Mouse (Mus musculus) inflammation-experienced regulatory T-cells (primary cell): ENCODE results near the gene 1700003F12Rik. TPM values are rescaled to one million over a fixed set of nuclear protein-coding genes. Genes with fewer than 3 reads are reported as not detected.

Source experiments
- polyA plus RNA-seq, 2 experiments: library from polyadenylated mRNA; unstranded; fragments of 100-300 nt; shearing (Covaris generic); gene quantifications; one replicate each; pipeline ENCODE4 v1.2.1; 2017

1700003F12Rik gene
- polyA plus RNA-seq = 1 to 10 TPM; 1.2 to 2.8 TPM

DNA sequence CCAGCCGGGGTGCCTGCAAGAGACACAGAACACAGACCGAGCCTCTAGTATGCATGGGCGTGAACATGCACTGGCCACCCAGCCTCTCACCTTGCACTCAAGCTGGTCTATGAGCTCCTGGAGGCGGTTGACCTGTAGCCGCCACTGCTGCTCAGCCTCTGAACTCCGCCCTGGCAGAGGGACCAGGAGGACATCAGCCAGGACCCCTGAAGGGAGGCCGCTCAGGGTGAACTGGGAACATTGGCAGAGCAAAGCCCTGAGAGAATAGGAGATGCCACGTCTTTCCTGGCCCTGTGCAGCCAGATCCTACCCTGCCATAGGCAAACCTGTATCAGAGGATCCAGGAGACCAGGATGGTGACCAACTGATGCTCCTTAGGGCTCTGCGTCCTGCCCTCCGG, at the start of gene 1700003F12Rik:
TSS of gene 1700003F12Rik (plus strand) at position 375 of the 400 bp plus-strand sequence.

DNA sequence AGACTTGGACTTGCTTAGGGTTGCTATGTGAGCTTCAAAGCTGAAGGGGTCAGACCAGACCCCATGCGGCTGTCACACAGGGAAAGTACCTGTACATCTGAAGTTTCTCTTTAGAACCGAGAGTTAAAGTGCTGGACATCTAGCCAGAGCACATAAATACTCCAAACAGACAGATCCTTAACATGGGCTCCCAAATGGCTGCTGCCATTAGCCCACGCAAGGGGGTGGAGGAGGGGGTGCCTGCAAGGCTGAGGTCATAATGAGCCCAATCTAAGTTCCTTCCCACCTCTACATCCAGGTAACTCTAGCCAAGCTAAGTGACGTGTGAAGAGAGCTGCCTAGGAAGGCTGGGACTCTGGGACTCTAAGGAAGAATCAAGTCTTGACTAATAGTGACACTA, 4.6 kb downstream of the 1700003F12Rik start, which contains the start of gene Actl10:
TSS of gene Actl10 (plus strand) at position 301 of the 400 bp plus-strand sequence.

GRCm38 (mm10) chr2:154558264-154559039, 11.6 kb downstream of the 1700003F12Rik start, which contains the start of gene Necab3:
Gene Necab3 (minus strand): TSS chr2:154558890.

DNA sequence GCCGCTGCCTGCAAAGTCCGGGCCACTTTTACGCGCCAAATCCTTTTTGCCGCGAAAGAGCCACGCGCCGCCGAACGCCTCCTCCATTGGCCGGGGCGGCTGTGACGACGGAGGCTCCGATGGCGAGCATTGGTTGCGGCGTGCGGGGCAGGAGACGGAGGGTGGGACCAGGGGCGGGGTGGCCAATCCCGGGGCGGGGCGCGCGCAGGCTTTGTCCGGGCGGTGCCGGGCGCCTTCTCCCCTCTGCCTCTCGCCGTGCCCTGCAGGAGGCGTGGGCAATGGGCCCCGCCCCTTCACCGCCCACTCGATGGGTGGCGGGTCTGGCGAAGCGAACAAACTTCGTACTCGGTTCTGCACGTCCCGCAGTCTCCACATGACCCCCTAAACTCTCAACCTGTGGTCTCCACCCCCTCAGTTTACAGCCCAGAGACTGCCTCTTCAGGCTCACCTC, 23.0 kb downstream of the 1700003F12Rik start, which contains the start of gene E2f1:
TSS of gene E2f1 (minus strand) at position 57 of the 451 bp plus-strand sequence.

Other genes with a start within 250 kb of the 1700003F12Rik start
- not detected for gene Bpifb9b, start 239.9 kb upstream of the 1700003F12Rik start, polyA plus RNA-seq
- gene Cdk5rap1, start 174.1 kb upstream of the 1700003F12Rik start, polyA plus RNA-seq = 10 to 100 TPM; 20.1 to 48.4 TPM
- under 1 TPM; 0.07 to 0.33 TPM for gene Snta1, start 139.0 kb upstream of the 1700003F12Rik start, polyA plus RNA-seq
- 10 to 100 TPM; 19.7 to 21.4 TPM for gene Cbfa2t2, start 110.6 kb upstream of the 1700003F12Rik start, polyA plus RNA-seq
- gene Actl10, start 4.7 kb downstream of the 1700003F12Rik start, polyA plus RNA-seq = 1 to 10 TPM in 1 of 2 experiments, under 1 TPM in 1; 0.13 to 2.1 TPM
- gene Necab3, start 11.8 kb downstream of the 1700003F12Rik start, polyA plus RNA-seq = 1 to 10 TPM in 1 of 2 experiments, under 1 TPM in 1; 0.61 to 2.0 TPM
- 1 to 10 TPM; 1.8 to 5.7 TPM for gene E2f1, start 22.8 kb downstream of the 1700003F12Rik start, polyA plus RNA-seq
- gene Pxmp4, start 56.6 kb downstream of the 1700003F12Rik start, polyA plus RNA-seq = 10 to 100 TPM; 16.4 to 20.1 TPM
- 1 to 10 TPM in 1 of 2 experiments, under 1 TPM in 1; 0.98 to 1.6 TPM for gene Zfp341, start 66.2 kb downstream of the 1700003F12Rik start, polyA plus RNA-seq
- under 1 TPM; 0.34 to 0.60 TPM for gene 4930519P11Rik, start 66.4 kb downstream of the 1700003F12Rik start, polyA plus RNA-seq
- gene Chmp4b, start 104.6 kb downstream of the 1700003F12Rik start, polyA plus RNA-seq = 10 to 100 TPM; 11.1 to 11.4 TPM
- 1 to 10 TPM in 1 of 2 experiments, not detected in 1; 1.1 TPM for gene Gm14214, start 222.9 kb downstream of the 1700003F12Rik start, polyA plus RNA-seq
- gene Raly, start 244.0 kb downstream of the 1700003F12Rik start, polyA plus RNA-seq = 100 to 1,000 TPM; 111 to 141 TPM
- not detected for gene a, start 244.3 kb downstream of the 1700003F12Rik start, polyA plus RNA-seq